Mouse (Mus musculus): Measurements from ENCODE around the gene Prss57.

DNA sequence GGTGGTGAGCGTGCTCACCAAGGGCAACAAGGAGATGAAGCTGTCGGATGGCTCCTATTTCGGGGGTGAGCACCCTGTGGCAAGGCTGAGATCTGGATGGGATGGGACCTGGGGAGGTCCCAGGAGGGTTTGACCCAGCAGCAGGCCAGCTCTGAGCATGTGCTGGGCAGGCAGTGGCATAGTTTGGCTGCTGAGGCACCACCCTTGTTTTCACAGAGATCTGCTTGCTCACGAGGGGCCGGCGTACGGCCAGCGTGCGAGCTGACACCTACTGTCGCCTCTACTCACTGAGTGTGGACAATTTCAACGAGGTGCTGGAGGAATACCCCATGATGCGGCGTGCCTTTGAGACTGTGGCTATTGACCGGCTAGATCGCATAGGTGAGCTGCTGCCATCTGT is 56.9 kb downstream of the Prss57 start:
- TF ChIP-seq CTCF (IDR thresholded peaks at IDR 0.05) = no peak
- no peak for TF ChIP-seq EP300 (IDR thresholded peaks at IDR 0.05)

All from lung, postnatal 0 days (tissue).